Mouse (Mus musculus): ENCODE results near the gene Rhag.

Rhag gene

GRCm38 (mm10) chr17:40810934-40811333 is at the start of gene Rhag:
TSS of gene Rhag (plus strand) at chr17:40811126.
- no peak for DNase-seq

GRCm38 (mm10) chr17:40763662-40764061 is 47.3 kb upstream of the Rhag start:
- DNase-seq = no peak

- no peak for DNase-seq
Measured at GRCm38 (mm10) chr17:40767120-40767519, 43.8 kb upstream of the Rhag start.

GRCm38 (mm10) chr17:40789877-40790276 is 21.0 kb upstream of the Rhag start:
- DNase-seq = no peak

- DNase-seq = peak; percentile 1
Measured at GRCm38 (mm10) chr17:40793921-40794854, 16.7 kb upstream of the Rhag start.

GRCm38 (mm10) chr17:40802707-40803340 is 8.1 kb upstream of the Rhag start:
- no peak for DNase-seq

GRCm38 (mm10) chr17:40806550-40806949 is 4.4 kb upstream of the Rhag start:
- no peak for DNase-seq

- DNase-seq = no peak
Measured at GRCm38 (mm10) chr17:40806953-40807572, 3.9 kb upstream of the Rhag start, which contains the start of gene Crisp2. TSS of gene Crisp2 (minus strand) at chr17:40807003.

- DNase-seq = no peak
Measured at GRCm38 (mm10) chr17:40808071-40808470, 2.9 kb upstream of the Rhag start.

GRCm38 (mm10) chr17:40811560-40811959 is 634 bp downstream of the Rhag start:
- no peak for DNase-seq

GRCm38 (mm10) chr17:40812259-40812658 is 1.3 kb downstream of the Rhag start:
- DNase-seq = no peak

- no peak for DNase-seq
Measured at GRCm38 (mm10) chr17:40817340-40817943, 6.5 kb downstream of the Rhag start.

- no peak for DNase-seq
Measured at GRCm38 (mm10) chr17:40821477-40821876, 10.6 kb downstream of the Rhag start.

GRCm38 (mm10) chr17:40823817-40824216 is 12.9 kb downstream of the Rhag start:
- DNase-seq = no peak

- DNase-seq = no peak
Measured at GRCm38 (mm10) chr17:40824549-40824948, 13.6 kb downstream of the Rhag start.

GRCm38 (mm10) chr17:40831870-40832269 is 20.9 kb downstream of the Rhag start:
- no peak for DNase-seq

GRCm38 (mm10) chr17:40837308-40837707 is 26.4 kb downstream of the Rhag start:
- DNase-seq = no peak

- no peak for DNase-seq
Measured at GRCm38 (mm10) chr17:40855065-40855464, 44.1 kb downstream of the Rhag start.

GRCm38 (mm10) chr17:40868952-40869747 is 58.2 kb downstream of the Rhag start:
- no peak for DNase-seq

GRCm38 (mm10) chr17:40872626-40873025 is 61.7 kb downstream of the Rhag start:
- no peak for DNase-seq

- DNase-seq = no peak
Measured at GRCm38 (mm10) chr17:40873582-40874011, 62.7 kb downstream of the Rhag start.

GRCm38 (mm10) chr17:40874701-40875100 is 63.8 kb downstream of the Rhag start:
- no peak for DNase-seq
